Mouse (Mus musculus) natural killer cell, adult 2 months (primary cell): ENCODE results near the gene Ppp1r12a.

Source experiments
- DNase-seq, 2 experiments: peaks; one replicate each; pipeline ENCODE4 v3.0.0; 2022; ENCODE audit warnings: low spot score in 2 of 2

Ppp1r12a gene

GRCm38 (mm10) chr10:108162297-108163020 lies 466 bp downstream of the Ppp1r12a start:
- peak in 1 of 2 experiments; percentile 18 for DNase-seq

- DNase-seq: no peak
Observed at GRCm38 (mm10) chr10:108163021-108163410, 1.0 kb downstream of the Ppp1r12a start.

GRCm38 (mm10) chr10:108163451-108163850 lies 1.5 kb downstream of the Ppp1r12a start:
- no peak for DNase-seq

- peak; percentile 60 to 64 for DNase-seq
Observed at GRCm38 (mm10) chr10:108167823-108168222, 5.8 kb downstream of the Ppp1r12a start.

- DNase-seq: no peak
Observed at GRCm38 (mm10) chr10:108170818-108171217, 8.8 kb downstream of the Ppp1r12a start.

- no peak for DNase-seq
Observed at GRCm38 (mm10) chr10:108171637-108172036, 9.6 kb downstream of the Ppp1r12a start.

GRCm38 (mm10) chr10:108172817-108173563 lies 11.0 kb downstream of the Ppp1r12a start:
- no peak for DNase-seq

GRCm38 (mm10) chr10:108174107-108174506 lies 12.1 kb downstream of the Ppp1r12a start:
- DNase-seq: no peak

- no peak for DNase-seq
Observed at GRCm38 (mm10) chr10:108175885-108176284, 13.9 kb downstream of the Ppp1r12a start.

GRCm38 (mm10) chr10:108178285-108178848 lies 16.4 kb downstream of the Ppp1r12a start:
- DNase-seq: peak in 1 of 2 experiments; percentile 28

GRCm38 (mm10) chr10:108179404-108179803 lies 17.4 kb downstream of the Ppp1r12a start:
- DNase-seq: no peak

GRCm38 (mm10) chr10:108180313-108180712 lies 18.3 kb downstream of the Ppp1r12a start:
- DNase-seq: no peak

- DNase-seq: no peak
Observed at GRCm38 (mm10) chr10:108181893-108182292, 19.9 kb downstream of the Ppp1r12a start.

- DNase-seq: no peak
Observed at GRCm38 (mm10) chr10:108182386-108182785, 20.4 kb downstream of the Ppp1r12a start.

GRCm38 (mm10) chr10:108184763-108185162 lies 22.8 kb downstream of the Ppp1r12a start:
- no peak for DNase-seq

- no peak for DNase-seq
Observed at GRCm38 (mm10) chr10:108185265-108185664, 23.3 kb downstream of the Ppp1r12a start.

- no peak for DNase-seq
Observed at GRCm38 (mm10) chr10:108189303-108189702, 27.3 kb downstream of the Ppp1r12a start.

GRCm38 (mm10) chr10:108189986-108190385 lies 28.0 kb downstream of the Ppp1r12a start:
- no peak for DNase-seq

- no peak for DNase-seq
Observed at GRCm38 (mm10) chr10:108190626-108191025, 28.6 kb downstream of the Ppp1r12a start.

- DNase-seq: peak in 1 of 2 experiments; percentile 31
Observed at GRCm38 (mm10) chr10:108191381-108191787, 29.4 kb downstream of the Ppp1r12a start.

GRCm38 (mm10) chr10:108192306-108192705 lies 30.3 kb downstream of the Ppp1r12a start:
- no peak for DNase-seq

- DNase-seq: no peak
Observed at GRCm38 (mm10) chr10:108196124-108196523, 34.1 kb downstream of the Ppp1r12a start.

GRCm38 (mm10) chr10:108197498-108197897 lies 35.5 kb downstream of the Ppp1r12a start:
- DNase-seq: no peak
